Mouse (Mus musculus): Measurements from ENCODE around the gene Tysnd1.

The Tysnd1 gene

DNA sequence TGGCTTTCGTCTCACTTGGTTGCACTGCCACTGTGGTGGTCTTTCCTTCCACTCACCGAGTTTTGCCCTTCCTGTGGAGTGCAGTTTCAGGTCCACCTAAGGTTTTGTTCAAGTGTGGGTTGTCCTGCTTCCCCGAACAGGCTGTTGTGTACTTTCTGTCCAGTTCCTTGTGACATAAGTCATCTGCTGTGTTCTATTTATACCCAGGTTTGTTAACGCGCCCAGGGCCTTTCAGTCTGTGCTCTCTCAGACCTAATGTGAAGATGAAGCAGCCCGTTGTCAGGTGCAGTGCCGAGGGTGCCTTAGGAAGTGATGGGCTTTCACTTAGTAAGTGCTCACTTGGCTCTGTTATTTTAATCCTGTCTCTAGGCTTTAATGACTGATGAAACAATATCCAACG is 5.9 kb upstream of the Tysnd1 start:
- DNase-seq (ENCODE audit: low read depth, low spot score) = no peak

DNA sequence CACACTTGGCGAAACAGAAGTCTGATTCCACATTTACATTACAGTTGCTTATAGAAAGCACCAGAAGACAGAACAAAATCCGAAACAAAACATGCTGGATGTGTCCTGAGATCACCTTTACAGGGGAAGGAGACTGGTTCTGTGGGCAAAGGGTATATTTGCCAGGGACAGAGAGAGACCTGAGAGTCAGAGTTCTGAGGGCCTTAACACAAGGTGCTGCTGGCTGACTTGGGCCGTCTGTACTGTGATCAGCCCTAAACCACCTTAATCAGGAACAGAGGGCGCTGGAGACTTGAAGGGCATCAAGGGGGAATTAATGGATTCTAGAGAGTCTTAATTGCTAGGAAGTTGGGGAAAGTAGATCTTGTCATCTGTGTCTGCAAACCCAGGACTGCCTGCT is 1.8 kb upstream of the Tysnd1 start:
- no peak for DNase-seq (ENCODE audit: low read depth, low spot score)

DNA sequence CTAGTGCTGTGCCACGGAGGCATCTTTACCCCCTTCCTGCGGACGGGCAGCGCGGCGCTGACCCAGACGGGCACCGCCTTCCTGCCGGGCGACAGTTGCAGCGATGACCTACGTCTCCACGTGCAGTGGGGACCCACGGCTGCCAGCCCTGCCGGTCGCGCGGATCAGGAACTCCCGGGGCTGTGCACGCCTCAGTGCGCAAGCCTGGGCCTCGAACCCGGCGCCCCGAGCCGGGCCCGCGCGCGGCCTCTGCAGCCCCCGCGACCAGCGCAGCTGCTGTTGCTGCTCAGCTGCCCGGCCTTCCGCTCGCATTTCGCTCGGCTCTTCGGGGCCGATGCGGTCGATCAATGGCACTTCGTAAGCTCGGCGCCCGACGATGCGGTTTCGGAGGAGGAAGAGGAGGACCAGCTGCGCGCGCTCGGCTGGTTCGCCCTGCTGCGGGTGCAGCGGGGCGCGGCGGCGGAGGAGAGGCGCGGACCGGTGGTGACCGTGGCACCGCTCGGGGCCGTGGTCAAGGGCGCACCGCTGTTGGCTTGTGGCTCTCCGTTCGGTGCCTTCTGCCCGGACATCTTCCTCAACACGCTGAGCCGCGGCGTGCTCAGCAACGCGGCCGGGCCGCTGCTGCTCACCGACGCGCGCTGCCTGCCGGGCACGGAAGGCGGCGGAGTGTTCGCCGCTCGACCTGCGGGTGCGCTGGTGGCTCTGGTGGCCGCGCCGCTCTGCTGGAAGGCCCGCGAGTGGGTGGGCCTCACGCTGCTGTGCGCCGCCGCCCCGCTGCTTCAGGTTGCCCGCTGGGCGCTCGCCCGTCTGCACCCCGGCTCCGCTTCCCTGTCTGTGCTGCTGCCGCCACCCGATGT is 617 bp downstream of the Tysnd1 start:
- no peak for DNase-seq (ENCODE audit: low read depth, low spot score)

DNA sequence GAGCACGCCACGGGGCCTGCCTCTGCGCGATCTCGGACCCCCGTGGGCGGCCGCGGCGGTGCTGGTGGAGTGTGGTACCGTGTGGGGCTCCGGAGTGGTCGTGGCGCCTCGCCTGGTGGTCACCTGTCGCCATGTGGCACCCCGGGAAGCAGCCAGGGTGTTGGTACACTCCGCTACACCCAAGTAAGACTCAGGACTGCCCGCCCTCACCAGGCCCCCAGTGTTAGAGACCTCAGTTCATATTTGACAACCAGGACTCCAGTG is 1.2 kb downstream of the Tysnd1 start:
- DNase-seq (ENCODE audit: low read depth, low spot score) = no peak

DNA sequence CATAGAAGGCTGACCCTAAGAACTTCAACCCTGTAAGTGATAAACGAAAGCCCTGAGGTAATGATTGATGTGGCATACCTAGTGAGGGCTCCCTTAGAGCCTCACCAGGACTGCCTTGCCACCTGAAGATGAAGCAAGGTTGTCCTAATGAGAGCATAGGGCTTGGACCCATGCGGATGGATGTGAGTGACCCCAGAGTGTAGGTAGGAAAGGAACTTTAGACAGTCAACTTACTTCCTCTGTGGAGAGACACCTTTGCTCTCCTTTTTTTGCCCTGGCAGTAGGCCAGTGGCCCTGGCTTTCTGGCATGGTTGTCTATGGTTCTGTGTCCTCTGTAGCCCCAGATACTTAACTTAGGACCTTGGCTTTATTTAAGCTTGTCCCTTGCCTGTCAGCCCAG is 1.7 kb downstream of the Tysnd1 start:
- DNase-seq (ENCODE audit: low read depth, low spot score) = no peak

DNA sequence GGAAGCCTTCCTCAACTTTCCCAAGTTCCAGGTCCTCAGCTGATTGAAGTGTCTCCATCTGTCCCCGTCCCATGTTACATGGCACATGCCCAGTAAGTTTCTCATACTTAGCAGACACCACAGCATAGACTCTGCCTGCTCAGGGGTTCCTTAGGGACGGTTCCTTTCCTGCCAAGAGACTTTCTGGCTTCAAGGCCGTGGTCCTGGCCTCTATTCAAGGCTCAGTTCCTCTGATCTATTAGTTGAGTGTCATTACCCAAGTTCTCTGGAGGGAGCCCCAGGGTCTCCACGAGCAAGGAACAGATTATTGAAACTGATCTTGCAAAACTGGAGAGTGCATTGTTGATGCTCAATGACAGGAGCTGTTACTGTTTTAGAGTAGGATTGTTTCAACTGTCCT is 9.3 kb downstream of the Tysnd1 start:
- no peak for DNase-seq (ENCODE audit: low read depth, low spot score)

GRCm38 (mm10) chr10:61706412-61707375 is 11.4 kb downstream of the Tysnd1 start:
- no peak for DNase-seq (ENCODE audit: low read depth, low spot score)

GRCm38 (mm10) chr10:61713601-61714000 is 18.3 kb downstream of the Tysnd1 start:
- DNase-seq (ENCODE audit: low read depth, low spot score) = no peak

DNA sequence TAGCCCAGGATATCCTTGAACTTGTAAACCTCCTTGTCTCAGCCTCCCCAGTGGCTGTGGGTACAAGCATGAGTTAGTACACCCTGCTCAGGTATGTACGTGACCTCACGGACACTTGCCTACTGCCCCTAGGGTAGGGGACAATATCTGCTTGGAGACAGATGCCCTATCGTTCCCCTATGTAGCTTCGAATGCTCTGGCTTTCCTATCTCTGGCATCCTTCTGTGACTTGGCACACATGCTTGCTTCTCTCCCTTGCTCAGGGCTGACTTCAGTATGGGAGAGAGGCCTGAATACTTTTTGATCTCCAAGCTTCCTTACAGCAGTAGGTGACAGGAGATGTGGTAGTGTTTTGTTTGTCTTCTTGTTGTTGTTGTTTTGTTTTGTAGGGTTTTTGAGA is 18.8 kb downstream of the Tysnd1 start:
- no peak for DNase-seq (ENCODE audit: low read depth, low spot score)

DNA sequence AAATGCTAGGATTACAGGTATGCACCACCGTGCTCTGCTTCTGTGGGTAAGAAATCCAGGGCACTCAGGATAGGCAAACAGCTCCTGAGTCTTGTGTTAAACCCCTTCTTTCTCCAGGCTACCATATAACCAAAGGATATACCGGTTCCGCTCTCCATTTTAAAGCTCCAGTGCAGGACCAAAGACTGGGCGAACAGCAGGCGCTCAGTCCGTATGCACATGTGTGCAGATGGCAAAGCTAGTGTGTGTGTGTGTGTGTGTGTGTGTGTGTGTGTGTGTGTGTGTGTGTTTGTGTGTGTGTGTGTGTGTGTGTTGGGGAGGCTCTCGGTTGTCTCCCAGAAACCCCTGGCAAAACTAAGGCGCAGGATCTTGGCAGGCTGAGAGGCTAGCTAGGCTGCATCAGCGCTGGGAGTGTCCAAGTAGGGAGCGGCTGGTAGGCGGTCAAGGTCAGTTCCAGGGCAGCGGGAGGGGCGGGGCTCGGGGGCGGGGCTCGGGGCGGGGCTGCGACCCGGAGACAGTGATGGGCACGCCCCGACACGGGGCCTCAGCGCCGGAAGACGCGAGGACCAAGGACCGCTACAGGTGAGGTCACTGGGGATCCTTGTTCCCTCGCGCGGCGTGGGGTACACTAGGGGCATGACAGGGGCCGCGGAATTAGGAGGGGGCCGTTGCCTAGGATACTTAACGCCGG is 19.6 kb downstream of the Tysnd1 start, which contains the start of gene Aifm2:
TSS of gene Aifm2 (plus strand) at position 493 of the 691 bp plus-strand sequence.
- no peak for DNase-seq (ENCODE audit: low read depth, low spot score)

GRCm38 (mm10) chr10:61715462-61715837 is 20.1 kb downstream of the Tysnd1 start:
- DNase-seq (ENCODE audit: low read depth, low spot score) = no peak

DNA sequence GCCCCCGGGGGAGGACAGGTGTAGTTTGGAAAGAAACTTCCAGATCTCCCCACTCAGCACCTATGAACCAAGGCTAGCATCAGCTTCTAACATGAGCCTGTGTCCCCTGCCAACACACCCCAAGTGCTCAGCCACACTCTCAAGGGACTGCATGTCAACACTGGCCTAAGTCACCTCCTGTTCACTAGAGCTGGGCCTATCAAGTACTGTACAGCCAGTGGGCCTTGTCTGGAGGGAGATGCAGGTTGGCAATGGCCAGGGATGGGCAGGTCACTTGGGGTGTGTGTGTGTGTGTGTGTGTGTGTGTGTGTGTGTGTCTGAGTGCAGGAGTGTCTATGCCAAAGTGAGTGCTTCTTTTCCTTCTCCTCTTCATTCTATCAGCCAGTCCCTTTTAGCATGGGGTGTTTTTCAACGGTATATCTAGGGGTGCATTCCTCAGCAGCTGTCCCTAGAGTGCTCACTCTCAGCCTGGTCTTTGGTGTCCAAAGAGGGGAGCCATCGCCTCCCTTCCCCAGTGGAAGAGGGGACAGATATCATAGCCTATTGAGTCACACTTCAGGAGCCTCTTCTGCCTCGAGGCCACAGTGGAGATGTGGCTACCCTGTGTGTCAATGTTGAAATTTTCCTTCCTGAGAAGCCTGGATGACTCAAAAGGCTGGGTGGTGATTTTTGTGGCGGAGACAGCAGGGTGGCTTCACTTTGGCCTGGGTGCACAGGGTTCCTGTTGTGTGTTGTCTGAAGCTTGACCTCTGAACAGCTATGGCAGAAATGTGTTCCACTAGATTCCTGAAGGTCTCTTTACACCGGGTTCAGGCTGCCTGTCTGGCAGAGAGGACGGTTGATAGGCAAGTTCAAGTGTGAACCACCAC is 20.9 kb downstream of the Tysnd1 start:
- DNase-seq (ENCODE audit: low read depth, low spot score) = no peak

DNA sequence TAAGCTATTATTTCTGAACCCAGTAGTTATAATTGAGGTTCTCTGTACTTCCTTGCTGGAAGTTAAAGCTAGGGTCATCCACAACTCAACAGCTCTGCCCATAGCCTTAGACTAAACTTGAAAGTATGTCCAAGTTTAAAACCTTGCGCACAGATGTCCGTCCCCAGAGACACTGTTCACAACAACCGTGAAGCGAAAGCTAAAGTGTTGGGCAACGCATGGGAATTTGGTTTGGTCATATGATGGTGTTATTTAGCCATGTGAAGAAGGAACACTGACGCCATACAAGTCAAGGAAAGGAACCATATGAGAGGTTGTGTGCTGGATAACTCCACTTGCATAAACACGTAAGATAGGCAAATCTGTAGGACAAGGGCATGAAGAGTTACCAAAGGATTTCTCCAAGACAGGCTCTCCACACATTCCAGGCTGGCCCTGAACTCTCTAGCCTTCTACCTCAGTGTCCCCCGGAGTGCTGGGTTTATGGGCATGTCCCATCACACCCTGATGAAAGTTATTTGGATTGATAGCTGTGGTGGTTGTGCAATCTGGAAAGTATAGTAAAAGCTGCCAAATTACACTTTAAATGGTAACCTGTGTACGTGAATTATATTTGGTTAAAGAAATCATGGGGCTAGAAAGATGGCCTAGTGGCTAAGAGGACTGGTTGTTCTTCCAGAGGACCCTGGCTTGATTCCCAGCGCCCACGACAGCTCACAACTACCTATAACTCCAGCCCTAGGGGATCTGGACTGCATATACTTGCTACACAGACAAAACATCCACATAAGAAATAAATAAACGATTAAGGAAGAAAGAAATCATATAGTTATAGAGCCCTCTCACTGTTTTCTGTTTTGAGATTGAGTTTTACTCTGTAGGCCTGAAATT is 22.3 kb downstream of the Tysnd1 start:
- DNase-seq (ENCODE audit: low read depth, low spot score) = no peak

DNA sequence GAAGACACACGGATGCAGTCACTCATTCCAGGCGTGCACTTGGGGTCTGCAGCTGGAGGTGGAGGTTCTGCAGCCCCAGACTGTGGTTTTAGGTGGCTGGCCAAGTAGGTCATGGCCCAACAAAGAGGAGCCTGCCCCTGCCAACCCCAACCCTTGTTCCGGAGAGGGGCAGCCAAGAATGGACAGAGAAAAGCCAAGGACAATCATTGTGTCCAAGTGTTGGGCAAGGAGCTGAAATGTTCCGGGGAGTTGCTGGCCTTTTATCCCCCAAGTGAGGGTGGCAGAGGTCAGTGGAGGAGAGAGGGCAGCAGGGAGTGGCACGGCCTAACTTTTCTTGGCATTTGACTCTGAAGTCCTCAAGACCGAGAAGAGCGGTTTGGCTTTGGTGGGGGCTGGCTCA is 25.0 kb downstream of the Tysnd1 start:
- DNase-seq (ENCODE audit: low read depth, low spot score) = no peak

DNA sequence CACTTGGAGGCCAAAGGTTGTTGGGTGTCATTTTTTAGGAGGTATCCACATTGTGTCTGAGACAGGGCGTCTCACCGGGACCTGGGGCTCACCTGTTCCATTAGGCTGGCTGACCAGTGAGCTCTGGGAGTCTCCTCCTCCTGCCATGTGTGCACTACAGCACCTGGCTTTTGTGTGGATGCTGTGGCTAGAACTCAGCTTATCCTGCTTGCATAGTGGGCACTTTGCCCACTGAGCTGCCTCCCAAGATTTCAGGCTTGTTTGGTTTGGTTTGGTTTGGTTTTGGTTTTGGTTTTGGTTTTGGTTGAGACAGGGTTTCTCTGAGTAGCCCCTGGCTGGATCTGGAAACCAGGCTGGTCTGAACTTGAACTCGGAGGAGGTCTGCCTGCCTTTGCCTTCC is 26.9 kb downstream of the Tysnd1 start:
- DNase-seq (ENCODE audit: low read depth, low spot score) = no peak

GRCm38 (mm10) chr10:61723271-61723670 is 28.0 kb downstream of the Tysnd1 start:
- no peak for DNase-seq (ENCODE audit: low read depth, low spot score)

GRCm38 (mm10) chr10:61729181-61729580 is 33.9 kb downstream of the Tysnd1 start:
- DNase-seq (ENCODE audit: low read depth, low spot score) = no peak

DNA sequence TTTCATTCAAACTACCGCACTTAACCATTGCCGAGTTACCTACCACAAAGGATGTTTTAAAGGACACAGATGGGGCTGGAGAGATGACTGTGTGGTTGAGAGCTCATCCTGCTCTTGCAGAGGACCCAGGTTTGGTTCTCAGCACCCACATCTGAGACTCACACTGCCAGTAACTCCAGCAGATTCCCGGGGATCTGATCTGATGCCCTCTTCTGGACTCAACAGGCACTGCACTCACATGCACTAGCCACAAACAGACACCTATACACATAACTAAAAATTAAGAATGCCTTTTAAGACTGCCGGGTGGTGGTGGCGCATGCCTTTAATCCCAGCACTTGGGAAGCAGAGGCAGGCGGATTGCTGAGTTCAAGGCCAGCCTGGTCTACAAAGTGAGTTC is 34.9 kb downstream of the Tysnd1 start:
- DNase-seq (ENCODE audit: low read depth, low spot score) = no peak

- no peak for DNase-seq (ENCODE audit: low read depth, low spot score)
Measured at GRCm38 (mm10) chr10:61734377-61734776, 39.1 kb downstream of the Tysnd1 start.

- DNase-seq (ENCODE audit: low read depth, low spot score) = no peak
Measured at GRCm38 (mm10) chr10:61736671-61737078, 41.4 kb downstream of the Tysnd1 start.

Measured in brain, embryonic 18.5 days (tissue).